19 mouse cellular contexts compared by ENCODE assay signal in genomic region chr7:96530571-96531426, GRCm38 (mm10).
DNase-seq lines count a peak whose midpoint lies in the region; ATAC-seq and TF ChIP-seq lines count a peak whose summit lies in the region.
"Had no signal": no experiment of that assay in that cellular context is flagged by ENCODE, and none has a peak within 500 bp of the region (broad histone marks: within the 10 kb centered on the region; RNA-seq: fewer than 3 reads in every experiment).

No protein-coding gene starts in this region.

- H3K36me3 ChIP-seq in hindbrain, embryonic 13.5 days, result no peaks in the 10 kb centered on the region
- no peaks in the 10 kb centered on the region for H3K36me3 ChIP-seq in hindbrain, embryonic 12.5 days
- no peaks in the 10 kb centered on the region for H3K36me3 ChIP-seq in forebrain, embryonic 15.5 days
- H3K36me3 ChIP-seq: embryonic facial prominence, embryonic 13.5 days; G1E; midbrain, embryonic 15.5 days; neural tube, embryonic 12.5 days; stomach, embryonic 15.5 days had no signal

- H3K9me3 ChIP-seq in hindbrain, embryonic 13.5 days, result no peaks in the 10 kb centered on the region
- no peaks in the 10 kb centered on the region for H3K9me3 ChIP-seq in hindbrain, embryonic 12.5 days (replicated peaks)
- H3K9me3 ChIP-seq in forebrain, embryonic 15.5 days, result no peaks in the 10 kb centered on the region
- H3K9me3 ChIP-seq: embryonic facial prominence, embryonic 13.5 days; midbrain, embryonic 15.5 days; neural tube, embryonic 12.5 days; stomach, embryonic 15.5 days had no signal

- no peak for TF ChIP-seq POLR2A in brain, embryonic 14.5 days (IDR thresholded peaks at IDR 0.05; ENCODE audit: borderline replicate concordance, extremely low read depth, insufficient read depth, insufficient read length, poor library complexity, severe bottlenecking)

- H3K4me3 ChIP-seq in hindbrain, embryonic 13.5 days, result no peak overlapping the region
- no peak overlapping the region for H3K4me3 ChIP-seq in hindbrain, embryonic 12.5 days
- no peak overlapping the region for H3K4me3 ChIP-seq in forebrain, embryonic 15.5 days
- H3K4me3 ChIP-seq in layer of hippocampus, adult 2 months, result no peak overlapping the region
- H3K4me3 ChIP-seq: embryonic facial prominence, embryonic 13.5 days; midbrain, embryonic 15.5 days; neural tube, embryonic 12.5 days; stomach, embryonic 15.5 days had no signal

- peak; percentile 82 for DNase-seq in brain, embryonic 14.5 days (ENCODE audit: low read depth)
- peak; percentile 51 for DNase-seq in cerebellum, adult 9-11 months
- no peak for DNase-seq in ovary, postnatal 10 days (ENCODE audit: low spot score)
- DNase-seq in heart, adult 11 months, result no peak
- DNase-seq in layer of hippocampus, adult 2 months (ENCODE audit: low spot score in 2 of 2), result no peak
- DNase-seq: adrenal gland, postnatal 14 days; heart, postnatal 10 days; kidney, adult 18-20 months; left cerebral cortex, postnatal 4 days; lung, postnatal 36 days; thymus, postnatal 14 days had no signal

- 0 out of 2 replicates have a peak, but pooled peaks cover 4% of the 10 kb centered on the region for H3K4me1 ChIP-seq in hindbrain, embryonic 13.5 days (replicated peaks)
- peaks cover 4% of the 10 kb centered on the region for H3K4me1 ChIP-seq in hindbrain, embryonic 12.5 days
- H3K4me1 ChIP-seq in forebrain, embryonic 15.5 days, result peaks cover 23% of the 10 kb centered on the region
- H3K4me1 ChIP-seq: midbrain, embryonic 15.5 days; stomach, embryonic 15.5 days had no signal

- no peaks in the 10 kb centered on the region for H3K27me3 ChIP-seq in hindbrain, embryonic 13.5 days
- no peaks in the 10 kb centered on the region for H3K27me3 ChIP-seq in hindbrain, embryonic 12.5 days
- H3K27me3 ChIP-seq in forebrain, embryonic 15.5 days, result no peaks in the 10 kb centered on the region
- H3K27me3 ChIP-seq: embryonic facial prominence, embryonic 13.5 days; midbrain, embryonic 15.5 days; neural tube, embryonic 12.5 days; stomach, embryonic 15.5 days had no signal

- no peak overlapping the region for H3K9ac ChIP-seq in hindbrain, embryonic 13.5 days
- no peak overlapping the region for H3K9ac ChIP-seq in hindbrain, embryonic 12.5 days
- no peak overlapping the region for H3K9ac ChIP-seq in forebrain, embryonic 15.5 days (replicated peaks)
- H3K9ac ChIP-seq: embryonic facial prominence, embryonic 13.5 days; midbrain, embryonic 15.5 days; neural tube, embryonic 12.5 days; stomach, embryonic 15.5 days had no signal

- ATAC-seq in hindbrain, embryonic 13.5 days (ENCODE audit: low FRiP score), result peak; percentile 21; the same call in 1 of the 2 replicates
- ATAC-seq in hindbrain, embryonic 12.5 days (ENCODE audit: low FRiP score), result no peak
- ATAC-seq in forebrain, embryonic 15.5 days (replicated peaks), result peak; percentile 27; the same call in 1 of the 2 replicates
- ATAC-seq: midbrain, embryonic 15.5 days had no signal

- 72% methylated on average over 10 of the region's 10 CpGs for WGBS in hindbrain, embryonic 13.5 days
- WGBS in hindbrain, embryonic 12.5 days, result 62% methylated on average over 10 of the region's 10 CpGs
- WGBS in forebrain, embryonic 15.5 days, result 28% methylated on average over 10 of the region's 10 CpGs

- H3K4me2 ChIP-seq in hindbrain, embryonic 13.5 days, result no peak overlapping the region
- no peak overlapping the region for H3K4me2 ChIP-seq in hindbrain, embryonic 12.5 days (replicated peaks)
- H3K4me2 ChIP-seq in forebrain, embryonic 15.5 days (replicated peaks), result no peak overlapping the region
- H3K4me2 ChIP-seq: embryonic facial prominence, embryonic 13.5 days; midbrain, embryonic 15.5 days; neural tube, embryonic 12.5 days; stomach, embryonic 15.5 days had no signal

- TF ChIP-seq CTCF in brain, embryonic 14.5 days (IDR thresholded peaks at IDR 0.05; ENCODE audit: borderline replicate concordance, extremely low read depth, insufficient read depth, insufficient read length), result no peak
- no peak for TF ChIP-seq CTCF in layer of hippocampus, adult 2 months (conservative IDR thresholded peaks at IDR 0.05)

- H3K27ac ChIP-seq in hindbrain, embryonic 13.5 days, result no peak overlapping the region
- no peak overlapping the region for H3K27ac ChIP-seq in hindbrain, embryonic 12.5 days
- H3K27ac ChIP-seq in forebrain, embryonic 15.5 days (replicated peaks), result no peak overlapping the region
- no peak overlapping the region for H3K27ac ChIP-seq in layer of hippocampus, adult 2 months
- H3K27ac ChIP-seq: embryonic facial prominence, embryonic 13.5 days; midbrain, embryonic 15.5 days; neural tube, embryonic 12.5 days; stomach, embryonic 15.5 days had no signal

Comparison
In these comparisons a context has a peak if more than half of its experiments do, and no peak if none do; other contexts are left out.
1. DNase-seq: peak in brain, embryonic 14.5 days (single experiment) and cerebellum, adult 9-11 months (single experiment); none in ovary, postnatal 10 days (single experiment), heart, adult 11 months (single experiment) and layer of hippocampus, adult 2 months (0 of 2).